Mouse (Mus musculus) heart, adult 2 months (tissue): ENCODE data around the gene AC140267.1. TPM values are rescaled to one million over a fixed set of nuclear protein-coding genes. Genes with fewer than 3 reads are reported as not detected.

Experiments
- DNase-seq, 2 experiments: peaks; one replicate each; pipeline ENCODE4 v3.0.0; 2021
- H3K27ac ChIP-seq: fragments of 200-600 bp; 2 replicates; pipeline ENCODE4 v1.8.1; 2022
- H3K27me3 ChIP-seq: fragments of 200-500 bp; 2 replicates; pipeline ENCODE4 v1.6.1; 2012; ENCODE audit warnings: mild to moderate bottlenecking, low read length, inconsistent platforms, mixed read lengths; ENCODE audit not compliant: control insufficient read depth, insufficient read depth
- H3K36me3 ChIP-seq: fragments of 200-500 bp; 2 replicates; pipeline ENCODE4 v1.6.1; 2012; ENCODE audit warnings: low read length, inconsistent platforms; ENCODE audit not compliant: control insufficient read depth, insufficient read depth
- H3K4me1 ChIP-seq: fragments of 200-500 bp; 2 replicates; pipeline ENCODE4 v1.6.1; 2011; ENCODE audit warnings: low read length; ENCODE audit not compliant: control insufficient read depth, insufficient read depth
- H3K4me3 ChIP-seq: fragments of 200-600 bp; 2 replicates; pipeline ENCODE4 v1.8.1; 2022
- H3K79me2 ChIP-seq: fragments of 200-500 bp; replicated peaks from 2 replicates; pipeline ENCODE4 v1.6.1; 2012; ENCODE audit warnings: mild to moderate bottlenecking, inconsistent platforms, low read length, moderate library complexity, mixed read lengths; ENCODE audit not compliant: control insufficient read depth, insufficient read depth
- H3K9ac ChIP-seq: fragments of 200-500 bp; 2 replicates; pipeline ENCODE4 v1.6.1; 2012; ENCODE audit warnings: low read depth, mild to moderate bottlenecking, control low read depth, inconsistent platforms, low read length, mixed read lengths
- CTCF ChIP-seq: fragments of 200-600 bp; IDR thresholded peaks from 2 replicates; pipeline ENCODE4 v1.8.1; 2022; ENCODE audit warnings: antibody characterized with exemption, mild to moderate bottlenecking, moderate library complexity
- EP300 ChIP-seq: fragments of 200-500 bp; IDR thresholded peaks from 2 replicates; pipeline ENCODE4 v1.6.1; 2011; ENCODE audit warnings: low read depth, low read length, control low read depth; ENCODE audit not compliant: insufficient read depth
- POLR2A ChIP-seq: fragments of 200-500 bp; IDR thresholded peaks from 2 replicates; pipeline ENCODE4 v1.6.1; 2011; ENCODE audit warnings: mild to moderate bottlenecking, low read depth, low read length, control low read depth; ENCODE audit not compliant: insufficient read depth
- WGBS: fragments of 180-500 bp; shearing (Covaris S2); methylation state at CpG from one replicate; pipeline ENCODE4 v1.1.7; 2018; 5-methylcytosine and 5-hydroxymethylcytosine counted together
- intact Hi-C: fragments of 180-260 bp; cut with DNase I; formaldehyde crosslinking; loops from one replicate; pipeline ENCODE4 v1.15.1; 2025
- polyA plus RNA-seq: library from polyadenylated mRNA; depleted of rRNA; stranded (reverse); fragments of >200 nt; gene quantifications from 2 replicates; pipeline ENCODE4 v1.2.3, GENCODE M21; 2012; rRNA removed
- total RNA-seq, 2 experiments: library from RNA; stranded (reverse); gene quantifications; 2 replicates each; pipeline ENCODE4 v1.2.3; 2021

Gene AC140267.1
- total and polyA plus RNA-seq, 3 experiments, result 10.3 to 29.5 TPM; not detected in 1

GRCm38 (mm10) chr15:80277107-80277506 lies 41.5 kb downstream of the AC140267.1 start:
- no peak overlapping the region for H3K27ac ChIP-seq
- no peaks in the 10 kb centered on the region for H3K4me1 ChIP-seq
- H3K27me3 ChIP-seq, result no peaks in the 10 kb centered on the region
- TF ChIP-seq POLR2A (no peak), EP300 (no peak), CTCF (no peak)
- H3K9ac ChIP-seq, result no peak overlapping the region
- intact Hi-C loops, result no loop called here
- no peak overlapping the region for H3K4me3 ChIP-seq
- H3K36me3 ChIP-seq, result no peaks in the 10 kb centered on the region
- 52% methylated on average over 9 of the region's 9 CpGs for WGBS
- DNase-seq, result no peak
- no peaks in the 10 kb centered on the region for H3K79me2 ChIP-seq

- no peaks in the 10 kb centered on the region for H3K79me2 ChIP-seq
- H3K27me3 ChIP-seq, result no peaks in the 10 kb centered on the region
- intact Hi-C loops, result no loop called here
- H3K9ac ChIP-seq, result no peak overlapping the region
- DNase-seq, result peak in 1 of 2 experiments; percentile 53
- H3K4me3 ChIP-seq, result no peak overlapping the region
- H3K36me3 ChIP-seq, result no peaks in the 10 kb centered on the region
- WGBS, result 0% methylated on average over 6 of the region's 6 CpGs
- TF ChIP-seq POLR2A, result no peak
- TF ChIP-seq CTCF, result no peak
- TF ChIP-seq EP300, result no peak
- no peak overlapping the region for H3K27ac ChIP-seq
- H3K4me1 ChIP-seq, result no peaks in the 10 kb centered on the region
Observed at GRCm38 (mm10) chr15:80277625-80278024, 42.0 kb downstream of the AC140267.1 start.

- Histone ChIP-seq H3K9ac (no peak overlapping the region), H3K79me2 (no peaks in the 10 kb centered on the region), H3K36me3 (no peaks in the 10 kb centered on the region), H3K4me3 (no peak overlapping the region), H3K27me3 (no peaks in the 10 kb centered on the region), H3K27ac (no peak overlapping the region), H3K4me1 (no peaks in the 10 kb centered on the region)
- WGBS, result 29% methylated on average over 5 of the region's 5 CpGs
- DNase-seq, result no peak
- TF ChIP-seq POLR2A (no peak), CTCF (no peak), EP300 (no peak)
- intact Hi-C loops, result no loop called here
Observed at GRCm38 (mm10) chr15:80278121-80278759, 42.6 kb downstream of the AC140267.1 start.

GRCm38 (mm10) chr15:80279053-80279452 lies 43.4 kb downstream of the AC140267.1 start:
- Histone ChIP-seq H3K36me3 (no peaks in the 10 kb centered on the region), H3K27ac (no peak overlapping the region), H3K79me2 (no peaks in the 10 kb centered on the region), H3K4me1 (no peaks in the 10 kb centered on the region), H3K9ac (no peak overlapping the region), H3K4me3 (no peak overlapping the region), H3K27me3 (no peaks in the 10 kb centered on the region)
- intact Hi-C loops, result no loop called here
- TF ChIP-seq EP300 (no peak), CTCF (no peak), POLR2A (no peak)
- DNase-seq, result no peak
- 77% methylated on average over 2 of the region's 2 CpGs for WGBS

GRCm38 (mm10) chr15:80280646-80281045 lies 45.0 kb downstream of the AC140267.1 start:
- H3K36me3 ChIP-seq, result no peaks in the 10 kb centered on the region

More at GRCm38 (mm10) chr15:80280646-80281045, 45.0 kb downstream of the AC140267.1 start:
- Histone ChIP-seq H3K27me3 (no peaks in the 10 kb centered on the region), H3K9ac (no peak overlapping the region), H3K4me1 (no peaks in the 10 kb centered on the region), H3K79me2 (no peaks in the 10 kb centered on the region), H3K27ac (no peak overlapping the region), H3K4me3 (no peak overlapping the region)
- TF ChIP-seq CTCF (peak; percentile 72), EP300 (no peak)
- intact Hi-C loops, result no loop called here
- DNase-seq, result no peak
- 26% methylated on average over 6 of the region's 6 CpGs for WGBS

Other genes with a start within 250 kb of the AC140267.1 start
- 10 to 100 TPM; 27.1 to 27.3 TPM for gene Pdgfb, start 220.9 kb upstream of the AC140267.1 start, total RNA-seq
- 32.6 and 45.1 TPM in 2 replicates for gene Pdgfb, start 220.9 kb upstream of the AC140267.1 start, polyA plus RNA-seq
- gene Syngr1, start 144.5 kb upstream of the AC140267.1 start, total RNA-seq, result 10 to 100 TPM; 69.6 to 95.0 TPM
- gene Syngr1, start 144.5 kb upstream of the AC140267.1 start, polyA plus RNA-seq, result 247 and 250 TPM in 2 replicates
- 100 to 1,000 TPM; 137 to 150 TPM for gene Rpl3, start 144.0 kb upstream of the AC140267.1 start, total RNA-seq
- 201 and 230 TPM in 2 replicates for gene Rpl3, start 144.0 kb upstream of the AC140267.1 start, polyA plus RNA-seq
- 10 to 100 TPM; 17.8 to 24.5 TPM for gene Tab1, start 102.7 kb upstream of the AC140267.1 start, total RNA-seq
- 24.1 and 29.3 TPM in 2 replicates for gene Tab1, start 102.7 kb upstream of the AC140267.1 start, polyA plus RNA-seq
- gene Mgat3, start 62.1 kb upstream of the AC140267.1 start, total RNA-seq, result 1 to 10 TPM; 2.3 to 3.5 TPM
- 4.9 and 5.5 TPM in 2 replicates for gene Mgat3, start 62.1 kb upstream of the AC140267.1 start, polyA plus RNA-seq
- gene Mief1, start 1.8 kb upstream of the AC140267.1 start, total RNA-seq, result 10 to 100 TPM; 27.0 to 29.5 TPM
- gene Mief1, start 1.8 kb upstream of the AC140267.1 start, polyA plus RNA-seq, result 12.2 and 17.3 TPM in 2 replicates
- gene Atf4, start 19.3 kb downstream of the AC140267.1 start, total RNA-seq, result 10 to 100 TPM; 69.6 to 78.5 TPM
- gene Atf4, start 19.3 kb downstream of the AC140267.1 start, polyA plus RNA-seq, result 65.6 and 108 TPM in 2 replicates
- 10 to 100 TPM; 15.6 to 16.4 TPM for gene Rps19bp1, start 28.5 kb downstream of the AC140267.1 start, total RNA-seq
- 12.2 and 12.7 TPM in 2 replicates for gene Rps19bp1, start 28.5 kb downstream of the AC140267.1 start, polyA plus RNA-seq
- under 1 TPM; 0.09 to 0.34 TPM for gene Cacna1i, start 51.4 kb downstream of the AC140267.1 start, total RNA-seq
- gene Cacna1i, start 51.4 kb downstream of the AC140267.1 start, polyA plus RNA-seq, result 0.12 and 0.21 TPM in 2 replicates